Mouse (Mus musculus) hindbrain, embryonic 16.5 days (tissue): ENCODE measurements around the gene Ankrd31. TPM values are rescaled to one million over a fixed set of nuclear protein-coding genes. Genes with fewer than 3 reads are reported as not detected.

Experiments
- ATAC-seq: fragments of 200-750 bp; cut with Nextera tagmentation; 2 replicates; pipeline ENCODE4 v1.8.0; 2017; ENCODE audit warnings: moderate TSS enrichment, moderate library complexity
- H3K27ac ChIP-seq: fragments of 300-500 bp; sonication (generic); 2 replicates; pipeline ENCODE4 v1.5.1; 2014; ENCODE audit warnings: low read depth, mild to moderate bottlenecking, control low read depth, low read length, moderate library complexity
- H3K27me3 ChIP-seq: fragments of 300-500 bp; sonication (generic); replicated peaks from 2 replicates; pipeline ENCODE4 v1.6.1; 2014; ENCODE audit warnings: low read length; ENCODE audit not compliant: control insufficient read depth, insufficient read depth
- H3K36me3 ChIP-seq: fragments of 300-500 bp; sonication (generic); 2 replicates; pipeline ENCODE4 v1.6.1; 2014; ENCODE audit warnings: mild to moderate bottlenecking, low read length, moderate library complexity, mixed read lengths; ENCODE audit not compliant: control insufficient read depth, insufficient read depth
- H3K4me1 ChIP-seq: fragments of 300-500 bp; sonication (generic); 2 replicates; pipeline ENCODE4 v1.6.1; 2014; ENCODE audit warnings: low read depth, low read length; ENCODE audit not compliant: control insufficient read depth, insufficient read depth
- H3K4me2 ChIP-seq: fragments of 300-500 bp; sonication (generic); 2 replicates; pipeline ENCODE4 v1.6.1; 2014; ENCODE audit warnings: mild to moderate bottlenecking, low read length, control low read depth, moderate library complexity
- H3K4me3 ChIP-seq: fragments of 300-500 bp; sonication (generic); 2 replicates; pipeline ENCODE4 v1.5.1; 2014; ENCODE audit warnings: mild to moderate bottlenecking, low read length, control low read depth, moderate library complexity
- H3K9ac ChIP-seq: fragments of 300-500 bp; sonication (generic); 2 replicates; pipeline ENCODE4 v1.6.1; 2014; ENCODE audit warnings: low read depth, mild to moderate bottlenecking, control low read depth, low read length, moderate library complexity
- H3K9me3 ChIP-seq: fragments of 300-500 bp; sonication (generic); 2 replicates; pipeline ENCODE4 v1.6.1; 2014; ENCODE audit warnings: mild to moderate bottlenecking, low read length, moderate library complexity; ENCODE audit not compliant: control insufficient read depth
- WGBS: fragments of 180-500 bp; shearing (Covaris S2); extraction: QIAGEN DNeasy Blood & Tissue Kit; methylation state at CpG from one replicate; pipeline ENCODE4 v1.1.7; 2014; 5-methylcytosine and 5-hydroxymethylcytosine counted together
- polyA plus RNA-seq: library from polyadenylated mRNA; unstranded; fragments of >200 nt; fragmentation: Nextera tagmentation; extraction: Ambion mirVana; gene quantifications from 2 replicates; pipeline ENCODE4 v1.2.1, GENCODE M21; 2015

Gene Ankrd31
- 0.03 TPM in 1 of 2 replicates, not detected in the other for polyA plus RNA-seq

GRCm38 (mm10) chr13:96748109-96748845 lies at the start of gene Ankrd31:
Gene Ankrd31, plus strand, starts transcription at chr13:96748272.
- H3K4me2 ChIP-seq: no peak within 1 kb of the TSS
- peaks cover 5% of the 10 kb centered on the region; the same call in 1 of the 2 replicates for H3K9me3 ChIP-seq
- H3K36me3 ChIP-seq: no peaks in the 10 kb centered on the region
- no peak within 1 kb of the TSS for H3K27ac ChIP-seq
- H3K9ac ChIP-seq: no peak within 1 kb of the TSS
- ATAC-seq: no peak
- WGBS: 88% methylated on average over 42 of the region's 42 CpGs
- no peak within 1 kb of the TSS for H3K4me3 ChIP-seq
- H3K4me1 ChIP-seq: no peaks in the 10 kb centered on the region
- H3K27me3 ChIP-seq: no peaks in the 10 kb centered on the region

GRCm38 (mm10) chr13:96702567-96703278 lies 45.3 kb upstream of the Ankrd31 start:
- Histone ChIP-seq H3K9me3 (no peaks in the 10 kb centered on the region), H3K36me3 (no peaks in the 10 kb centered on the region), H3K4me3 (no peak overlapping the region), H3K9ac (no peak overlapping the region), H3K27ac (no peak overlapping the region), H3K27me3 (no peaks in the 10 kb centered on the region), H3K4me2 (no peak overlapping the region), H3K4me1 (no peaks in the 10 kb centered on the region)
- ATAC-seq: no peak
- WGBS: 78% methylated on average over 9 of the region's 9 CpGs

GRCm38 (mm10) chr13:96709269-96710233 lies 38.5 kb upstream of the Ankrd31 start:
- Histone ChIP-seq H3K27me3 (no peaks in the 10 kb centered on the region), H3K4me2 (no peak overlapping the region), H3K9me3 (no peaks in the 10 kb centered on the region), H3K4me1 (no peaks in the 10 kb centered on the region), H3K4me3 (no peak overlapping the region), H3K36me3 (no peaks in the 10 kb centered on the region), H3K9ac (no peak overlapping the region), H3K27ac (no peak overlapping the region)
- ATAC-seq: no peak
- 79% methylated on average over 8 of the region's 8 CpGs for WGBS

GRCm38 (mm10) chr13:96716311-96716710 lies 31.8 kb upstream of the Ankrd31 start:
- Histone ChIP-seq H3K9ac (no peak overlapping the region), H3K4me3 (no peak overlapping the region), H3K9me3 (no peaks in the 10 kb centered on the region), H3K27me3 (no peaks in the 10 kb centered on the region), H3K27ac (no peak overlapping the region), H3K4me2 (no peak overlapping the region), H3K36me3 (no peaks in the 10 kb centered on the region), H3K4me1 (no peaks in the 10 kb centered on the region)
- ATAC-seq: no peak
- WGBS: 95% methylated on average over 2 of the region's 2 CpGs

- 64% methylated on average over 1 of the region's 1 CpGs for WGBS
- H3K9me3 ChIP-seq: no peaks in the 10 kb centered on the region
Observed at GRCm38 (mm10) chr13:96717821-96718220, 30.3 kb upstream of the Ankrd31 start.

GRCm38 (mm10) chr13:96720003-96720402 lies 28.1 kb upstream of the Ankrd31 start:
- Histone ChIP-seq H3K9me3 (no peaks in the 10 kb centered on the region), H3K27ac (no peak overlapping the region), H3K27me3 (no peaks in the 10 kb centered on the region), H3K4me1 (no peaks in the 10 kb centered on the region), H3K9ac (no peak overlapping the region), H3K4me3 (no peak overlapping the region), H3K36me3 (no peaks in the 10 kb centered on the region), H3K4me2 (no peak overlapping the region)
- ATAC-seq: no peak
- WGBS: 82% methylated on average over 2 of the region's 2 CpGs

More at GRCm38 (mm10) chr13:96717821-96718220, 30.3 kb upstream of the Ankrd31 start:
- Histone ChIP-seq H3K4me2 (no peak overlapping the region), H3K9ac (no peak overlapping the region), H3K27me3 (no peaks in the 10 kb centered on the region), H3K4me1 (no peaks in the 10 kb centered on the region), H3K4me3 (no peak overlapping the region), H3K27ac (no peak overlapping the region), H3K36me3 (no peaks in the 10 kb centered on the region)
- no peak for ATAC-seq

- Histone ChIP-seq H3K27ac (no peak overlapping the region), H3K9me3 (no peaks in the 10 kb centered on the region), H3K4me3 (no peak overlapping the region), H3K4me2 (no peak overlapping the region), H3K4me1 (no peaks in the 10 kb centered on the region), H3K9ac (no peak overlapping the region), H3K27me3 (no peaks in the 10 kb centered on the region), H3K36me3 (no peaks in the 10 kb centered on the region)
- WGBS: 87% methylated on average over 7 of the region's 7 CpGs
- no peak for ATAC-seq
Observed at GRCm38 (mm10) chr13:96728289-96728688, 19.8 kb upstream of the Ankrd31 start.

GRCm38 (mm10) chr13:96729146-96729545 lies 18.9 kb upstream of the Ankrd31 start:
- Histone ChIP-seq H3K4me2 (no peak overlapping the region), H3K9ac (no peak overlapping the region), H3K27ac (no peak overlapping the region), H3K36me3 (no peaks in the 10 kb centered on the region), H3K9me3 (no peaks in the 10 kb centered on the region), H3K4me3 (no peak overlapping the region), H3K27me3 (no peaks in the 10 kb centered on the region), H3K4me1 (no peaks in the 10 kb centered on the region)
- ATAC-seq: no peak
- 94% methylated on average over 5 of the region's 5 CpGs for WGBS
